Mouse (Mus musculus) v-Abl transformed pro-B cells (cell line): ENCODE results near the gene Pik3r4.

Experiments used
- in situ Hi-C, 2 experiments: fragments of 400-800 bp; cut with MboI; formaldehyde crosslinking; loops; one replicate each; pipeline ENCODE4 v1.15.1; 2025; ENCODE audit not compliant: unreplicated experiment in 2 of 2

The Pik3r4 gene

GRCm38 (mm10) chr9:105693854-105694253 lies 51.1 kb downstream of the Pik3r4 start:
- in situ Hi-C loops: loop anchor here (5.0 to 25.0 kb wide), 5 partner anchors 163 to 568 kb away; no protein-coding TSS in a partner anchor

GRCm38 (mm10) chr9:105696818-105697564 lies 54.2 kb downstream of the Pik3r4 start:
- in situ Hi-C loops: loop anchor here (10.0 to 25.0 kb wide), 2 partner anchors 338 to 565 kb away; no protein-coding TSS in a partner anchor

- in situ Hi-C loops: loop anchor here (10.0 to 25.0 kb wide), 2 partner anchors 337 to 564 kb away; no protein-coding TSS in a partner anchor
Observed at GRCm38 (mm10) chr9:105697764-105698396, 55.1 kb downstream of the Pik3r4 start.

- in situ Hi-C loops: no loop called here
Observed at GRCm38 (mm10) chr9:105700702-105701101, 57.9 kb downstream of the Pik3r4 start.

- in situ Hi-C loops: no loop called here
Observed at GRCm38 (mm10) chr9:105701966-105702365, 59.2 kb downstream of the Pik3r4 start.

GRCm38 (mm10) chr9:105704226-105704932 lies 61.6 kb downstream of the Pik3r4 start:
- in situ Hi-C loops: no loop called here

GRCm38 (mm10) chr9:105705011-105705410 lies 62.2 kb downstream of the Pik3r4 start:
- in situ Hi-C loops: no loop called here

- in situ Hi-C loops: no loop called here
Observed at GRCm38 (mm10) chr9:105712049-105712448, 69.3 kb downstream of the Pik3r4 start.

GRCm38 (mm10) chr9:105719367-105719766 lies 76.6 kb downstream of the Pik3r4 start:
- in situ Hi-C loops: no loop called here

GRCm38 (mm10) chr9:105719851-105720395 lies 77.1 kb downstream of the Pik3r4 start:
- in situ Hi-C loops: no loop called here

GRCm38 (mm10) chr9:105720430-105720829 lies 77.7 kb downstream of the Pik3r4 start:
- in situ Hi-C loops: no loop called here

GRCm38 (mm10) chr9:105731976-105732375 lies 89.2 kb downstream of the Pik3r4 start:
- in situ Hi-C loops: no loop called here

- in situ Hi-C loops: no loop called here
Observed at GRCm38 (mm10) chr9:105734651-105735050, 91.9 kb downstream of the Pik3r4 start.

GRCm38 (mm10) chr9:105735195-105735594 lies 92.4 kb downstream of the Pik3r4 start:
- in situ Hi-C loops: no loop called here
